Mouse (Mus musculus) CH12.LX (cell line): ENCODE data around the gene Wdr81. TPM values are rescaled to one million over a fixed set of nuclear protein-coding genes. Genes with fewer than 3 reads are reported as not detected.

Experiments
- DNase-seq: peaks from one replicate; pipeline ENCODE4 v3.0.0-alpha.2; 2013; ENCODE audit errors: extremely low read depth
- H3K27ac ChIP-seq: 2 replicates; pipeline ENCODE4 v1.5.1; 2012; ENCODE audit warnings: low read depth, mild to moderate bottlenecking, control low read depth, moderate library complexity; ENCODE audit not compliant: insufficient read depth
- H3K27me3 ChIP-seq: replicated peaks from 2 replicates; pipeline ENCODE3; 2012; ENCODE audit warnings: inconsistent platforms
- H3K36me3 ChIP-seq, 2 experiments: replicated peaks in 1 of 2; 2 replicates each; pipeline versions ENCODE3 to v1.6.1; 2012; ENCODE audit warnings: inconsistent platforms in 1 of 2, low read length in 1 of 2, mild to moderate bottlenecking in 1 of 2, mixed read lengths in 1 of 2, moderate library complexity in 1 of 2; ENCODE audit not compliant: control insufficient read depth in 1 of 2, insufficient read depth in 1 of 2
- H3K4me1 ChIP-seq, 2 experiments: 2 replicates each; pipeline ENCODE4 v1.6.1; 2012; ENCODE audit warnings: inconsistent platforms in 1 of 2, moderate library complexity in 1 of 2; ENCODE audit not compliant: insufficient read depth in 2 of 2, control insufficient read depth in 1 of 2
- H3K4me2 ChIP-seq: 2 replicates; pipeline ENCODE4 v1.6.1; 2012; ENCODE audit warnings: low read depth, mild to moderate bottlenecking, control low read depth; ENCODE audit not compliant: poor library complexity, insufficient read depth, severe bottlenecking
- H3K4me3 ChIP-seq, 3 experiments: fragments of 150-350 bp in 1 of 3; sonication (generic) in 1 of 3; replicated peaks in 1 of 3; 2 replicates each; pipeline versions ENCODE3 to v1.5.1; 2011 to 2012; ENCODE audit warnings: low read depth in 2 of 3, low read length in 2 of 3, mild to moderate bottlenecking in 2 of 3, moderate library complexity in 2 of 3, control low read depth in 1 of 3, improper control_type of control experiment in 1 of 3, inconsistent platforms in 1 of 3, mixed read lengths in 1 of 3; ENCODE audit not compliant: poor library complexity in 1 of 3
- H3K79me2 ChIP-seq: replicated peaks from 2 replicates; pipeline ENCODE4 v1.6.1; 2012; ENCODE audit warnings: mild to moderate bottlenecking, moderate library complexity; ENCODE audit not compliant: control insufficient read depth, poor library complexity, insufficient read depth, severe bottlenecking; ENCODE audit errors: extremely low read depth
- H3K9ac ChIP-seq: 2 replicates; pipeline ENCODE4 v1.6.1; 2012; ENCODE audit warnings: low read depth, mild to moderate bottlenecking, control low read depth, moderate library complexity; ENCODE audit not compliant: insufficient read depth
- H3K9me3 ChIP-seq: replicated peaks from 2 replicates; pipeline ENCODE3; 2012; ENCODE audit warnings: low read length, inconsistent platforms, mixed read lengths
- BHLHE40 ChIP-seq: IDR thresholded peaks from 2 replicates; pipeline ENCODE4 v1.6.1; 2011; ENCODE audit warnings: mild to moderate bottlenecking, low read depth, low read length, improper control_type of control experiment
- CHD1 ChIP-seq: IDR thresholded peaks from 2 replicates; pipeline ENCODE4 v1.6.1; 2012; ENCODE audit warnings: low read depth, low read length, improper control_type of control experiment, inconsistent platforms
- CHD2 ChIP-seq: IDR thresholded peaks from 2 replicates; pipeline ENCODE4 v1.6.1; 2011; ENCODE audit warnings: low read length, improper control_type of control experiment
- E2F4 ChIP-seq: IDR thresholded peaks from 2 replicates; pipeline ENCODE4 v1.6.1; 2011; ENCODE audit warnings: low read depth, low read length, improper control_type of control experiment; ENCODE audit not compliant: insufficient replicate concordance
- ELF1 ChIP-seq: IDR thresholded peaks from 2 replicates; pipeline ENCODE4 v1.6.1; 2014; ENCODE audit warnings: low read depth, mild to moderate bottlenecking, inconsistent platforms, low read length, improper control_type of control experiment
- ETS1 ChIP-seq: conservative IDR thresholded peaks from 2 replicates; pipeline ENCODE4 v1.6.1; 2012; ENCODE audit warnings: low read depth, mild to moderate bottlenecking, inconsistent platforms, low read length, improper control_type of control experiment, moderate library complexity
- GABPA ChIP-seq: IDR thresholded peaks from 2 replicates; pipeline ENCODE4 v1.6.1; 2012; ENCODE audit warnings: low read depth, low read length, improper control_type of control experiment, inconsistent platforms; ENCODE audit not compliant: insufficient replicate concordance
- HCFC1 ChIP-seq: IDR thresholded peaks from 2 replicates; pipeline ENCODE4 v1.6.1; 2012; ENCODE audit warnings: low read depth, mild to moderate bottlenecking, inconsistent platforms, low read length, improper control_type of control experiment
- IRF4 ChIP-seq: IDR thresholded peaks from 2 replicates; pipeline ENCODE4 v1.6.1; 2014; ENCODE audit warnings: low read depth, mild to moderate bottlenecking, inconsistent platforms, low read length, improper control_type of control experiment
- JUN ChIP-seq: IDR thresholded peaks from 2 replicates; pipeline ENCODE4 v1.6.1; 2011; ENCODE audit warnings: low read depth, mild to moderate bottlenecking, low read length, improper control_type of control experiment, moderate library complexity; ENCODE audit not compliant: insufficient read depth
- KAT2A ChIP-seq: IDR thresholded peaks from 2 replicates; pipeline ENCODE4 v1.6.1; 2012; ENCODE audit warnings: low read length, improper control_type of control experiment, inconsistent platforms; ENCODE audit not compliant: insufficient replicate concordance
- MAX ChIP-seq: IDR thresholded peaks from 2 replicates; pipeline ENCODE4 v1.6.1; 2011; ENCODE audit warnings: low read length, improper control_type of control experiment
- MAZ ChIP-seq: IDR thresholded peaks from 2 replicates; pipeline ENCODE4 v1.6.1; 2012; ENCODE audit warnings: low read depth, mild to moderate bottlenecking, inconsistent platforms, low read length, improper control_type of control experiment, moderate library complexity
- MXI1 ChIP-seq: IDR thresholded peaks from 2 replicates; pipeline ENCODE4 v1.6.1; 2011; ENCODE audit warnings: mild to moderate bottlenecking, low read depth, low read length, improper control_type of control experiment
- MYC ChIP-seq: IDR thresholded peaks from 2 replicates; pipeline ENCODE4 v1.6.1; 2011; ENCODE audit warnings: low read depth, mild to moderate bottlenecking, improper control_type of control experiment, low read length
- NELFE ChIP-seq: IDR thresholded peaks from 2 replicates; pipeline ENCODE4 v1.6.1; 2011; ENCODE audit warnings: low read depth, low read length, improper control_type of control experiment
- NRF1 ChIP-seq: IDR thresholded peaks from 2 replicates; pipeline ENCODE4 v1.6.1; 2014; ENCODE audit warnings: low read depth, mild to moderate bottlenecking, inconsistent platforms, low read length, improper control_type of control experiment, moderate library complexity
- PAX5 ChIP-seq: IDR thresholded peaks from 2 replicates; pipeline ENCODE4 v1.6.1; 2012; ENCODE audit warnings: low read length, inconsistent platforms, mixed read lengths
- POLR2A ChIP-seq: IDR thresholded peaks from 2 replicates; pipeline ENCODE4 v1.6.1; 2011; ENCODE audit warnings: low read depth, mild to moderate bottlenecking, improper control_type of control experiment, low read length
- POLR2AphosphoS2 ChIP-seq: IDR thresholded peaks from 2 replicates; pipeline ENCODE4 v1.6.1; 2011; ENCODE audit warnings: low read depth, low read length, improper control_type of control experiment
- RAD21 ChIP-seq: IDR thresholded peaks from 2 replicates; pipeline ENCODE4 v1.6.1; 2011; ENCODE audit warnings: low read depth, mild to moderate bottlenecking, low read length, improper control_type of control experiment, moderate library complexity
- SIN3A ChIP-seq: IDR thresholded peaks from 2 replicates; pipeline ENCODE4 v1.6.1; 2012; ENCODE audit warnings: low read length, improper control_type of control experiment, inconsistent platforms
- SMC3 ChIP-seq: IDR thresholded peaks from 2 replicates; pipeline ENCODE4 v1.6.1; 2011; ENCODE audit warnings: low read depth, low read length, improper control_type of control experiment
- TBP ChIP-seq: conservative IDR thresholded peaks from 2 replicates; pipeline ENCODE4 v1.6.1; 2011; ENCODE audit warnings: low read depth, low read length, improper control_type of control experiment
- TCF12 ChIP-seq: IDR thresholded peaks from 2 replicates; pipeline ENCODE4 v1.6.1; 2014; ENCODE audit warnings: low read depth, mild to moderate bottlenecking, inconsistent platforms, low read length, improper control_type of control experiment
- USF1 ChIP-seq: IDR thresholded peaks from 2 replicates; pipeline ENCODE4 v1.6.1; 2014; ENCODE audit warnings: low read depth, mild to moderate bottlenecking, inconsistent platforms, low read length, improper control_type of control experiment
- USF2 ChIP-seq: conservative IDR thresholded peaks from 2 replicates; pipeline ENCODE4 v1.6.1; 2011; ENCODE audit warnings: low read depth, low read length, improper control_type of control experiment
- ZKSCAN1 ChIP-seq: IDR thresholded peaks from 2 replicates; pipeline ENCODE4 v1.6.1; 2012; ENCODE audit warnings: low read depth, inconsistent platforms, low read length, improper control_type of control experiment, borderline replicate concordance
- ZMIZ1 ChIP-seq: IDR thresholded peaks from 2 replicates; pipeline ENCODE4 v1.6.1; 2012; ENCODE audit warnings: low read depth, mild to moderate bottlenecking, inconsistent platforms, low read length, improper control_type of control experiment
- dilution Hi-C: fragments of 300-500 bp; cut with MboI; formaldehyde crosslinking; loops from 2 replicates; pipeline ENCODE4 v1.14.3; 2020; ENCODE audit warnings: low sequenced_read_pairs; ENCODE audit not compliant: extremely low pct_unique_long_range_greater_than_20kb, extremely low pct_ligation_motif_present
- in situ Hi-C: fragments of 300-500 bp; cut with MboI; formaldehyde crosslinking; loops from 3 replicates; pipeline ENCODE4 v1.14.3; 2019; ENCODE audit warnings: low sequenced_read_pairs, low pct_ligation_motif_present, low pct_unique_long_range_greater_than_20kb, mixed read lengths
- polyA plus RNA-seq: library from polyadenylated mRNA; unstranded; fragments of >175 nt; gene quantifications from 2 replicates; pipeline ENCODE4 v1.2.1, GENCODE M21; 2012; ENCODE audit warnings: low read depth; ENCODE audit not compliant: insufficient read length
- total RNA-seq, 2 experiments: library from RNA; depleted of rRNA; stranded (reverse); fragments of 300-350 nt in 1 of 2; fragments of >200 nt in 1 of 2; gene quantifications; 2 replicates each; pipeline ENCODE4 v1.2.3; 2012 to 2014

The Wdr81 gene
- total and polyA plus RNA-seq, 3 experiments: 3.1 to 16.3 (median 13.7) TPM

GRCm38 (mm10) chr11:75439951-75440350 lies 14.6 kb downstream of the Wdr81 start:
- no peak for TF ChIP-seq POLR2A
- no peak for TF ChIP-seq RAD21
- TF ChIP-seq SIN3A: no peak
- no peak for TF ChIP-seq MAX
- no peak for TF ChIP-seq MXI1
- no peak for TF ChIP-seq TCF12
- no peak for TF ChIP-seq MYC
- TF ChIP-seq BHLHE40: no peak
- TF ChIP-seq ZMIZ1: no peak
- TF ChIP-seq USF1: no peak
- TF ChIP-seq USF2: no peak
- no peak for TF ChIP-seq MAZ
- TF ChIP-seq HCFC1: no peak
- no peak for TF ChIP-seq ELF1
- TF ChIP-seq IRF4: no peak
- no peak for TF ChIP-seq JUN
- TF ChIP-seq TBP: no peak
- no peak for TF ChIP-seq ZKSCAN1
- H3K27ac ChIP-seq: no peak overlapping the region
- H3K4me1 ChIP-seq: peaks cover 8 to 17% of the 10 kb centered on the region in 2 experiments; a peak in 3 of 4 replicates
- no peak overlapping the region for H3K9ac ChIP-seq
- no peaks in the 10 kb centered on the region for H3K79me2 ChIP-seq
- dilution Hi-C loops (no loop called here), in situ Hi-C loops (no loop called here)
- peaks cover 2% of the 10 kb centered on the region for H3K9me3 ChIP-seq
- peaks cover 30 to 44% of the 10 kb centered on the region in 2 experiments for H3K36me3 ChIP-seq
- DNase-seq: no peak
- no peak overlapping the region for H3K4me3 ChIP-seq
- no peaks in the 10 kb centered on the region for H3K27me3 ChIP-seq
- no peak overlapping the region for H3K4me2 ChIP-seq

- Histone ChIP-seq H3K9ac (no peak within 1 kb of the TSS), H3K4me1 (peaks cover 8 to 17% of the 10 kb centered on the region in 2 experiments; a peak in 3 of 4 replicates), H3K36me3 (peaks cover 24 to 38% of the 10 kb centered on the region in 2 experiments), H3K4me3 (no peak within 1 kb of the TSS), H3K27me3 (no peaks in the 10 kb centered on the region), H3K27ac (no peak within 1 kb of the TSS), H3K79me2 (no peaks in the 10 kb centered on the region), H3K4me2 (no peak within 1 kb of the TSS), H3K9me3 (peaks cover 6% of the 10 kb centered on the region)
- in situ Hi-C loops (no loop called here), dilution Hi-C loops (no loop called here)
- no peak for TF ChIP-seq KAT2A
- TF ChIP-seq NRF1: no peak
- TF ChIP-seq E2F4: no peak
- TF ChIP-seq ZKSCAN1: no peak
- TF ChIP-seq IRF4: no peak
- TF ChIP-seq MAZ: no peak
- no peak for TF ChIP-seq POLR2AphosphoS2
- no peak for TF ChIP-seq SMC3
- no peak for TF ChIP-seq ETS1
- no peak for TF ChIP-seq HCFC1
- TF ChIP-seq CHD1: no peak
- TF ChIP-seq BHLHE40: no peak
- TF ChIP-seq PAX5: no peak
- no peak for TF ChIP-seq CHD2
- no peak for TF ChIP-seq JUN
- no peak for TF ChIP-seq GABPA
- no peak for TF ChIP-seq NELFE
- TF ChIP-seq USF1: no peak
- TF ChIP-seq RAD21: no peak
- TF ChIP-seq MYC: no peak
- DNase-seq: no peak
Observed at GRCm38 (mm10) chr11:75439363-75439762, 15.2 kb downstream of the Wdr81 start, which contains the start of gene Serpinf2. Gene Serpinf2, minus strand, starts transcription at chr11:75439591.
